Mouse (Mus musculus) kidney, adult 11 months (tissue): Measurements from ENCODE around the gene Pdk1.

Experiments
- DNase-seq: peaks from one replicate; pipeline ENCODE4 v3.0.0; 2022

Gene Pdk1

DNA sequence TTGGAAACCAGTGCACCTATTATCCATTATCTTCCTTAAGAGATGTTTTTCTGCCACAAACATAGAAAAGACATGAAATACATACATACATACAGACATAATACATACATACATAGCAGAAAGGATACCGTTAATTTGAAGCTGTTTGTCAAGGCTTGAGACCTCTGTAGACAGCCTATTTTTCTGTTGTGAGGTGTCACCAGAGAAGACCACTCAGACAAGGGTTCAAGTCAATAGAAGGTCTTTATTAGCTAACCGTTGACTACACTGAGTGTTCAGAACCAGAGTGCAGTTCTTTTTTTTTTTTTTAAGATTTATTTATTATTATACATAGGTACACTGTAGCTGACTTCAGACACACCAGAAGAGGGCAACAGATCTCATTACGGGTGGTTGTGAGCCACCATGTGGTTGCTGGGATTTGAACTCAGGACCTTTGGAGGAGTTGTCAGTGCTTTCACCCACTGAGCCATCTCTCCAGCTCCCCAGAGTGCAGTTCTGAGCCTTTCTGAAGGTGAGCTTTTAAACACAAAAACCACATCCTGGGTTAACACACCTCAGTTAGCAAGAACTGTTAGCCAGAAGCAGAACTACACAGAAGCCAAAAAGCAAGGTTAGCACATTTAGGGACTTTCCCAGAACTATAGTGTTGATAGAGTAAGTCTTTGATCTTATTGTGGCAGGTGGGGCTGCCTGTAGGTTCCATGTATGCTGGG, 68.1 kb downstream of the Pdk1 start:
- no peak for DNase-seq

DNA sequence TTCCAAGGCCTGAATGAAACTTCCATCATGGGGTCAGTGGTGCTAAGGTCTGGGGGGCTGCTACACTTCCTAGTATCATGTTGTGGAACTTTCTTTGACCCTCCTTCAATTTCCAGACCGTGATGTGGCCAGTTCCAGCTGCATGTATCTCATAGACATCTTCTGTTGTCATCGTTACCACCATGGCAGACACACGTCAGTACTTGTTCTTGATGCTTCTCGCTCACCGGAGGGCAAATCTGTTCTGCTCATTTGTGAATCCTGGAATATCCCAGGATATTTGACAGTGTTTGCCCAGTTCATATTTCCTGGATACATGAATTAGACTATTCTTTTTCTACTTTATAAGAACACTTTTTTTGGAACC, 68.7 kb downstream of the Pdk1 start:
- no peak for DNase-seq

DNA sequence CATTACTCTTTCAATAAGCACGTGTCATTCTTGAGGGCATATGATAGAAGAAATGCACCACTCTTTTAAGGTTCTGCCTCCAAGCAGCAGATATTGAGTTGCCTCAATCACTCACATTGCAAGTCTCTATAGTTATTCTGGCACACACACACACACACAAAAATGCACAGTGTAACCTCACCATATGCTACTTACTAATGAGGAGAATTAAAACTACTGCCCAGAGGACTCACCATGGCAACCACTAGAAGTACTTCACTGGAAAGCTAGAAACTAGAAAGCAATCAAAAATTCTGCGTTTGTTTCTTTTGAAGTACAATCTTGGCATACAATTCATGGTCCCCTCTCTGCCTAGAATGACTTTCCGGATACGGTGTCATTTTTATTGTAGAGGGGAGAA, 78.2 kb downstream of the Pdk1 start:
- no peak for DNase-seq
